Mouse (Mus musculus) forebrain, embryonic 15.5 days (tissue): ENCODE results near the gene 9930022D16Rik. TPM values are rescaled to one million over a fixed set of nuclear protein-coding genes. Genes with fewer than 3 reads are reported as not detected.

ENCODE experiments used
- ATAC-seq: fragments of 200-750 bp; cut with Nextera tagmentation; replicated peaks from 2 replicates; pipeline ENCODE4 v1.8.0; 2017; ENCODE audit warnings: mild to moderate bottlenecking, moderate TSS enrichment, moderate library complexity
- H3K27ac ChIP-seq: fragments of 300-500 bp; sonication (generic); replicated peaks from 2 replicates; pipeline ENCODE4 v1.5.1; 2015; ENCODE audit warnings: mild to moderate bottlenecking, inconsistent platforms
- H3K27me3 ChIP-seq: fragments of 300-500 bp; sonication (generic); 2 replicates; pipeline ENCODE4 v1.6.1; 2015; ENCODE audit warnings: inconsistent platforms
- H3K36me3 ChIP-seq: fragments of 300-500 bp; sonication (generic); 2 replicates; pipeline ENCODE4 v1.6.1; 2015; ENCODE audit warnings: mild to moderate bottlenecking, inconsistent platforms
- H3K4me1 ChIP-seq: fragments of 300-500 bp; sonication (generic); 2 replicates; pipeline ENCODE4 v1.6.1; 2015; ENCODE audit warnings: inconsistent platforms
- H3K4me2 ChIP-seq: fragments of 300-500 bp; sonication (generic); replicated peaks from 2 replicates; pipeline ENCODE4 v1.6.1; 2015; ENCODE audit warnings: mild to moderate bottlenecking, inconsistent platforms
- H3K4me3 ChIP-seq: fragments of 300-500 bp; sonication (generic); 2 replicates; pipeline ENCODE4 v1.5.1; 2015; ENCODE audit warnings: mild to moderate bottlenecking, inconsistent platforms
- H3K9ac ChIP-seq: fragments of 300-500 bp; sonication (generic); replicated peaks from 2 replicates; pipeline ENCODE4 v1.6.1; 2015; ENCODE audit warnings: mild to moderate bottlenecking, inconsistent platforms
- H3K9me3 ChIP-seq: fragments of 300-500 bp; sonication (generic); 2 replicates; pipeline ENCODE4 v1.6.1; 2016; ENCODE audit warnings: inconsistent platforms
- WGBS: fragments of 180-500 bp; shearing (Covaris S2); methylation state at CpG from one replicate; pipeline ENCODE4 v1.1.7; 2015; ENCODE audit warnings: mixed read lengths; 5-methylcytosine and 5-hydroxymethylcytosine counted together
- polyA plus RNA-seq: library from polyadenylated mRNA; unstranded; fragments of >200 nt; fragmentation: Nextera tagmentation; extraction: Ambion mirVana; gene quantifications from 2 replicates; pipeline ENCODE4 v1.2.1, GENCODE M21; 2015

Gene 9930022D16Rik
- polyA plus RNA-seq, 1 experiment from 2014 or later: not detected

DNA sequence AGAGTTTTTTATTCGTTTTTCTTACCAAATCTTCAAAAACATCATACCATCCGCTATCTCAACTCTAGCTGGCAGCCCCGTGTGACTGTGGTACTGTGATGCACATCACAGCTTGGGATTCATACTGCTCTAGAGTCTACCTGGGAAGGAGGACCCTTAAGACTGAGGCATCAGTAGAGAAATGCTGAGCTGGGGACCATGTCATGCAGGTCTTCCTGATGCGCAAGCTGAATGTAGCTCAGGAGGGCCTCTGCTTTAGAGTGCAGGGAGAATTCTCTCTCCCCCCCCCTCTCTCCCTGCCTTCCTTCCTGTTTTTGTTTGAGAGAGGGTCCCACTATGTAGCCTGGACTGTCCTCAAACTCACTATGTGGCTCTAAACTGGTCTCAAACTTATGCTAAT lies 26.9 kb downstream of the 9930022D16Rik start:
- H3K4me3 ChIP-seq: no peak overlapping the region
- 64% methylated on average over 4 of the region's 4 CpGs for WGBS

DNA sequence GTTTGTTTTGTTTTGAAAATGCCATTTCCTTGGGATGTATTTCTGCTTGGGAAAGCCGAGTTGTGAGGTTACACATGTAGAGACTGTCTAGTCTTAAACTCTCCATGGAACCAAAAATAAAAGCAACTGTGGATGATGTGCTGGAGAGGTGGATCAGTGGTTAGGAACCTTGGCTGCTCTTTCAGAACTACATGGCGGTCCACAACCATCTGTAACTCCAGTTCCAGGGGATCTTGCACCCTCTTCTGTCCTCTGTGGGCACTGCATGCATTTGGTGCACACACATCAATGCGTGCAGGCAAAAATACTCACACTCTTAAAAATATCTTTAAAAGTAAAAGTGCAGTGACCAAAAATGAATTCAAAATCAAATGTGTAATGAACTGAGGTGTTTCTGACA lies 27.4 kb downstream of the 9930022D16Rik start:
- Histone ChIP-seq H3K4me2 (no peak overlapping the region), H3K27ac (no peak overlapping the region), H3K4me3 (no peak overlapping the region), H3K9me3 (no peaks in the 10 kb centered on the region), H3K27me3 (no peaks in the 10 kb centered on the region), H3K36me3 (peaks cover 22% of the 10 kb centered on the region), H3K4me1 (peaks cover 12% of the 10 kb centered on the region), H3K9ac (no peak overlapping the region)
- no peak for ATAC-seq
- 54% methylated on average over 3 of the region's 3 CpGs for WGBS

More for the DNA sequence above, 26.9 kb downstream of the 9930022D16Rik start:
- Histone ChIP-seq H3K27me3 (no peaks in the 10 kb centered on the region), H3K4me2 (peak overlapping the region; percentile 53; the same call in 1 of the 2 replicates), H3K4me1 (peaks cover 12% of the 10 kb centered on the region), H3K9me3 (no peaks in the 10 kb centered on the region), H3K27ac (no peak overlapping the region), H3K9ac (peak overlapping the region; percentile 43; the same call in 1 of the 2 replicates), H3K36me3 (peaks cover 25% of the 10 kb centered on the region)
- ATAC-seq: no peak

DNA sequence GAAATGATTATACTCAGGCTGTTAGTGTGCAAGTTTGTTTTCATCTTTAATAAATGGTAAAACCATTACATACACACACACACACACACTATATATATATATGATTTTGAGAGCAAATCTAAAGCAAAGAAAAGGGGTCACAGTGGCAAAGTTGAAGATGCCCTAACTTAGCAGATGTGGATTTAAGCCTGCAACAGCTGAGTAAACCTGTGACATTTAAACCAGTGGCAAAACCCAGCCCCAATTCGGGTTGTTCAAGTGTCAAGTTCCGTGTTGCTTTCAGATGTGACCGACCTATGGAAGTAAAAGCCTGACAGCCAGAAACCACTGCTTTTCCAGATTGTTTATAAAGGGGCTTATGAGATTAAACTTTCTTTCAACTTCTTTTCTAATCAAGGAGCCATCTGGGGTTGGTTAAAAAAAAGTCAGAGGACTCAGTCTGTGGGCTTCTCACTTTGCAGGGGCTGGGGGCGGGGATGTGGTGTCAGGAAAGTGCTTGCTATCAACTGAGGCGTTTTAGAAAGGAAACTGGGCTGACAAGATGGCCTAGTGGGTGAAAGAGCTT lies 28.5 kb downstream of the 9930022D16Rik start:
- ATAC-seq: no peak
- H3K9ac ChIP-seq: no peak overlapping the region
- 73% methylated on average over 5 of the region's 5 CpGs for WGBS
- H3K36me3 ChIP-seq: peaks cover 12% of the 10 kb centered on the region
- H3K27ac ChIP-seq: no peak overlapping the region
- no peak overlapping the region for H3K4me3 ChIP-seq
- no peak overlapping the region for H3K4me2 ChIP-seq
- H3K9me3 ChIP-seq: no peaks in the 10 kb centered on the region
- peaks cover 12% of the 10 kb centered on the region for H3K4me1 ChIP-seq
- no peaks in the 10 kb centered on the region for H3K27me3 ChIP-seq

DNA sequence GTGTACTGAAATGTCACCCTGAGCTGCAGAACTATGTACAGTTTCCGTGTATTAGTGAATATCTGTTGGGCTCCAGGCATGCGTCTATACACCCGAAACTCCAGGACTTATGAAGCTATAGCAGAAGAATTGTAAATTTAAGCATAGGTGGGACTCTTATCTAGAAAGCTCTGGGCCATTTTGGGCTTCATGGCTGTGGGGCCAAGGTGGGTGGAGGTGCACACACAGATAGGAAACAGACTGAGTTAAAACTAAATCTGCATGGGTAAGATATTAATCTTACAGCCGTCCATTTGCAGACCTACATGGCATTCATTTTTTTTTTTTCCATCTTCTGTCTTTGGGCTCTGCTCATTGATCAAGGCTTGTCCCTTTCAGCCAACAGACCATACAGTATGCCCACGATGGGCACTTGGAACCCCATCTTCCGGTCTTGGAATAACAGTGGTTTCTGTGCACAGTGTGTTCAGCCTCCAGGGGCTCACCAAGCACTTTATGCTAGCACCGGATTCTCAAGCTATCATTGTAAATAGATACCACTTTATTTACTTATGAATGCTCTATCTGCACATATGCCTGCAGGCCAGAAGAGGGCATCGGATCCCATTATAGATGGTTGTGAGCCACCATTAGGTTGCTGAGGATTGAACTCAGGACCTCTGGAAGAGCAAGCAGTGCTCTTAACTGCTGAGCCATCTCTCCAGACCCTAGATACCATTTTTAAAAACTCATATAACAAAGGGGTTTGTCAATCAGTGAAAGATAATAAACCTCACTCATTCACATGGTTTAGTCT lies 29.9 kb downstream of the 9930022D16Rik start:
- H3K9ac ChIP-seq: no peak overlapping the region
- WGBS: 91% methylated on average over 8 of the region's 8 CpGs
- no peak overlapping the region for H3K4me3 ChIP-seq
- no peak overlapping the region for H3K4me2 ChIP-seq
- H3K9me3 ChIP-seq: no peaks in the 10 kb centered on the region
- H3K36me3 ChIP-seq: no peaks in the 10 kb centered on the region
- H3K27me3 ChIP-seq: no peaks in the 10 kb centered on the region
- ATAC-seq: no peak
- H3K27ac ChIP-seq: no peak overlapping the region
- peaks cover 12% of the 10 kb centered on the region for H3K4me1 ChIP-seq

DNA sequence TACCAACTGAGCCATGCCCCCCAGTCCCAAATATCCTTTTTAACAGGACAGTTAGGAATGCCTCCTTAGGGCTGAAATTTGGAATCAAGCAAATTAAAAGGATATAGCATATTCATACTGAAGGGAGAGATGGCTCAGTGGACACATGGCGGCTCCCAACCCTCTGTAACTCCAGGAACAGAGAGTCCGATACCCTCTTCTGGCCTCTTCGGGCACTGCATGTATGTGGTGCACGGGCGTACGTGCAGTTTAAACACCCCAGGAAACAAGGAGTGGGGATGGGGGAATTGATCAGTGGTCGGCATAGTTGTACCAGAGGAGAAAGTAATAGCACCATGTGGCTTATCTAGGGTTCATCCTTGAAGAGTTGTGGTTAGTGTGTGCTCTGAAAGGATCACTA lies 30.9 kb downstream of the 9930022D16Rik start:
- Histone ChIP-seq H3K27me3 (no peaks in the 10 kb centered on the region), H3K4me2 (no peak overlapping the region), H3K9ac (no peak overlapping the region), H3K4me3 (no peak overlapping the region), H3K4me1 (peaks cover 10% of the 10 kb centered on the region), H3K9me3 (no peaks in the 10 kb centered on the region), H3K27ac (no peak overlapping the region), H3K36me3 (no peaks in the 10 kb centered on the region)
- ATAC-seq: 0 out of 2 replicates have a peak, but pooled peaks have one; percentile 17
- WGBS: 46% methylated on average over 7 of the region's 7 CpGs

DNA sequence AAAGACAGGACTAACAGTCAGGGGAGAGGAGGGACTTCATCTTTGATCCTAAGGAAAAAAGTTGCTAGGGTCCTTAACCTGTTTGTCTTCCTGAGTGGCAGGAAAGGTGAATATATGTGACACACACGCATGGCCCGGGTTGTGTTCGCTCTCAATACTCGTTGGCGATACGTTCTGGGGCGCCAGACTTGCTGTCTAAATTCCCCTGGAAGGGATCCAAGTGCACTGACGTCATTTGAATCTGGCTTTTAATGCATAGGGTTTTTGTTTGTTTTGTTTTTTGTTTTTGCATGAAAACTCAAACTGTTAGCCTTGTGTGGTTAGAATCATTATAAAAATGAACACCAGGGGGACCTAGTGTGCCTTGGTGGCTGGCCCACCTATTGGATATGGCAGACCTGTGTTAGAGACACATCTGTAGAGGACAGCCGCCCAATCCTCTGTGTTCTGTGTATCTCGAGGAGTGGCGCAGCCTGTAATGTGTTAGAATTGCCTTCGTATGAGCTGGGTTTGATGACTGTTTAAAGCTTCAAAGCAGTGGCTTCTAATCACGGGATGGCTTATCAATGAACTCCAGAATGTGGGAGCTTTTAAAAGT lies 31.8 kb downstream of the 9930022D16Rik start:
- Histone ChIP-seq H3K4me2 (no peak overlapping the region), H3K27ac (no peak overlapping the region), H3K36me3 (no peaks in the 10 kb centered on the region), H3K9me3 (no peaks in the 10 kb centered on the region), H3K4me3 (no peak overlapping the region), H3K27me3 (no peaks in the 10 kb centered on the region), H3K9ac (no peak overlapping the region), H3K4me1 (0 out of 2 replicates have a peak, but pooled peaks cover under 1% of the 10 kb centered on the region)
- ATAC-seq: peak; percentile 61; the same call in 1 of the 2 replicates
- WGBS: 41% methylated on average over 13 of the region's 13 CpGs

DNA sequence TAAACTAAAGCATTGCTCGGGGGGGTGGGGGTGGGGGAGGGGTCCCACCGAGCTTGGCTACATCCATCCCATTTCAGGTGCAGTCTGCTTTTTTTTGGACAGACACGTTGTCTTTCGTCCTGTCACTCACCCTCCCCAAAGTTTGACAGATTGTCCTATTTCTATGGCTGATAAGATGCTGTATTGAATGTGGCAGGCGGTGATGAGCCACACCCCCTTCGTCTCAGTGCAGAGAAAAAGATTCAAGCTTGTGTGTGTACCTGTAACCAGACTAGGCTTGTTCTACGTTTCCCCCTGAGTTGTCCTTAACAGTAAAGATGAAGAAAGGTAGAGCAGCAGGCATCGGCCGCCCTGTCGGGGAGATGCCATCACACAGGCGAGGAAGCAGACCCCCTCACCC lies 37.5 kb downstream of the 9930022D16Rik start:
- Histone ChIP-seq H3K9ac (no peak overlapping the region), H3K36me3 (no peaks in the 10 kb centered on the region), H3K4me1 (no peaks in the 10 kb centered on the region), H3K9me3 (no peaks in the 10 kb centered on the region), H3K4me3 (no peak overlapping the region), H3K27ac (no peak overlapping the region), H3K4me2 (no peak overlapping the region), H3K27me3 (no peaks in the 10 kb centered on the region)
- ATAC-seq: no peak
- WGBS: 86% methylated on average over 11 of the region's 11 CpGs

DNA sequence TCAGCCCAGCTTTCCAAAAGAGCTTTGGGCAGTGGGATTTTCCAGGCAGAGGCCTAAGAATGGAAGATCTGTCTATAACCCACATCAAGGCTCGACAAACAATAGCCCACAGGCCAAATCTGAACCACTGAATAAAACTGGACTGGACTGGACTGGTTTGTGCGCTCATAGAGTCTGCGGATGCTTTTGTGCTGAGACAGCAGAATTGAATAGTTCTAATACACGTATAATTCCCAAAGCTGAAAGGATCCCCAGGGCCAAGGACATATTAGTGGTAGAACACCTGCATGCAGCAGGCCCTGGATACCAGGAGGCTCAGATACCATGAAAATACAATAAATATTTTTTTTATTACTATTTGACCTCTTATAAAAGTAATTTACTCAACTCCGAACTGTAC lies 42.5 kb downstream of the 9930022D16Rik start:
- no peak overlapping the region for H3K4me2 ChIP-seq
- H3K27ac ChIP-seq: no peak overlapping the region
- no peaks in the 10 kb centered on the region for H3K36me3 ChIP-seq
- H3K4me3 ChIP-seq: no peak overlapping the region
- 85% methylated on average over 5 of the region's 5 CpGs for WGBS
- no peak overlapping the region for H3K9ac ChIP-seq
- ATAC-seq: no peak
- H3K9me3 ChIP-seq: no peaks in the 10 kb centered on the region
- H3K27me3 ChIP-seq: no peaks in the 10 kb centered on the region
- no peaks in the 10 kb centered on the region for H3K4me1 ChIP-seq

DNA sequence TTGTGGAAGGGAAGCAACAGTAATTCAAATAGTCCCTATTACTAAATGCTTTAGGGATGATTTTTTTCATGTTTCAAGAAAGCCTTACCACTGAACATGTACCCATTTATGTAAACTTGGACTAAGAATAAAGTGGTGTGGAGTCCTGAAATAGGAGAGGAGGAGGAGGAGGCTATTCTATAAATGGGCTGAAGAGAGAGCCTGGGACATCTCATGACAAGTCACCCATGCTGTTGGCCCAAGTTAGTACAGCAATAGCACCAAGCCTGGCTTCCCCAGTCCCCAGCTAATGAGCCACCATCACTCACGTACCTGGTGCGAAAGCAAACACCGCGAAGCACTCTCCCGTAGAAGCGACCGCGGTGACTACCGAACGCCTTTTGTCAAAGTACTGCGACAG lies 44.4 kb downstream of the 9930022D16Rik start:
- Histone ChIP-seq H3K9ac (no peak overlapping the region), H3K9me3 (no peaks in the 10 kb centered on the region), H3K4me1 (no peaks in the 10 kb centered on the region), H3K27ac (no peak overlapping the region), H3K4me3 (no peak overlapping the region), H3K4me2 (no peak overlapping the region), H3K36me3 (no peaks in the 10 kb centered on the region), H3K27me3 (no peaks in the 10 kb centered on the region)
- WGBS: 93% methylated on average over 11 of the region's 11 CpGs
- ATAC-seq: no peak

DNA sequence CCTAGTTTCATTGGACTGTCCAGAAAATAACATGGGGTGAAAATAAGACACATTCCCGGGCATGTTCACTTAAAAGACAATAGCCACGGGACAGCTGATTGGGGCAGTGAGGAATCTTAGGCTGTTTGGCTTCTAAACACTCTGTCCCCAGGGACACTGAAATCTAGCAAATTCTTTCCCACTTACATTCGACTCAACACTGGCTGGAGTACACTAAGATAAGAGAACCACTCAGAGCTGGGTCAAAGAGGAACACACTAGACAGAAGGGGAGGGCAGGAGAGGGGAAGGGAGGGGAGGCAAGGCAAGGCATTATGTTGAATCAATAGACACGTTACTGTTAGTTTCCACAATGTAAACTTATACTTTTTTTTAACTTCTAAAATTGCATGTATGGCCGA lies 46.9 kb downstream of the 9930022D16Rik start:
- Histone ChIP-seq H3K9me3 (no peaks in the 10 kb centered on the region), H3K27me3 (no peaks in the 10 kb centered on the region), H3K9ac (no peak overlapping the region), H3K4me3 (no peak overlapping the region), H3K4me2 (no peak overlapping the region), H3K4me1 (no peaks in the 10 kb centered on the region), H3K36me3 (no peaks in the 10 kb centered on the region), H3K27ac (no peak overlapping the region)
- no peak for ATAC-seq
- 82% methylated on average over 5 of the region's 5 CpGs for WGBS

DNA sequence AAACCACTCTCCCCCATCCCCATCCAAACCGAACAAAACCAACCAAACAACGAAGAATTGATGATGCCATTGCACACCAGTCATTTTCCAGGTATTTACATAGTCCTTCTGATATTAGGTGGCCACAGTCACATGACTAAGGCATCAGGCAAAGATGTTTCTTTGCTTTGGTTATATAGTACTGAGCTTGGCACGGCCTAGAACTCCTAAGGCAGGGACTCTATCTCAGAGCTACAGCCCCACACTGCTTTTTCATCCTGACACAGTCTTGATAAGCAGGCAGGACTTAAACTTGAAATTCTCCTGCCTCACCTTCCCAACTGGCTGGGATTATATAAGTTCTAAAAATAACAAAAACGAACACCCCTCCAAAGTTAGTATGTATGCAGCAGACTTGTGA lies 51.4 kb downstream of the 9930022D16Rik start:
- Histone ChIP-seq H3K9ac (no peak overlapping the region), H3K36me3 (no peaks in the 10 kb centered on the region), H3K9me3 (no peaks in the 10 kb centered on the region), H3K4me1 (no peaks in the 10 kb centered on the region), H3K4me3 (no peak overlapping the region), H3K27me3 (no peaks in the 10 kb centered on the region), H3K4me2 (no peak overlapping the region), H3K27ac (no peak overlapping the region)
- WGBS: 93% methylated on average over 4 of the region's 4 CpGs
- no peak for ATAC-seq

DNA sequence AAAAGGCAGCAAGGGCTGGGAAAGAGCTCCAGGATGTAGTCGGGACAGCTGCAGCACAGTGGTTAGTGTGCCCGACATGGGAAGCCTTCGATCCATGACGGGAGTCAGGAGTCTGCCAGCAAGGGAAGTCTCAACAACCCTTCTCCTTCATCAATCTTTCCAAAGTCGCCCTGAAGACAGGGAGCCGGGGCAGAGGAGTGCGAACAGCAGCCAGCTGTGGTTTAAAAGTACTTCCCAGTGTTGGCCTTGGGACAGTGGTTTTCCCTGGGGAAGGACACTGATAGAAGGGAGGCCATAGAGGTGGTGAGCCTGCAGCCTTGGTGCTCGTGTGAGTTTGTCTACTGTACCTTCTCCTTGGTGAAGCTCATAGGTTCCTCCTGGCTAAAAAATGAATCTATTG lies 53.3 kb downstream of the 9930022D16Rik start:
- no peak overlapping the region for H3K9ac ChIP-seq
- peaks cover 5% of the 10 kb centered on the region; the same call in 1 of the 2 replicates for H3K4me1 ChIP-seq
- no peaks in the 10 kb centered on the region for H3K9me3 ChIP-seq
- no peak overlapping the region for H3K4me2 ChIP-seq
- 87% methylated on average over 8 of the region's 8 CpGs for WGBS
- no peak for ATAC-seq
- H3K4me3 ChIP-seq: no peak overlapping the region
- no peaks in the 10 kb centered on the region for H3K27me3 ChIP-seq
- no peaks in the 10 kb centered on the region for H3K36me3 ChIP-seq
- H3K27ac ChIP-seq: no peak overlapping the region
